Mouse (Mus musculus) neural tube, embryonic 11.5 days (tissue): ENCODE measurements at regions not wholly inside any gene's neighbourhood (a gene's known extent, or its start where the extent isn't known, plus 50 kb on each side); places are given as distances from the start of the nearest gene placed in this dataset.

Source experiments
- ATAC-seq: fragments of 200-750 bp; cut with Nextera tagmentation; 2 replicates; pipeline ENCODE4 v1.8.0; 2017; ENCODE audit warnings: moderate number of reproducible peaks, mild to moderate bottlenecking, moderate TSS enrichment, moderate library complexity; ENCODE audit not compliant: insufficient read depth, low FRiP score, low TSS enrichment
- DNase-seq: peaks from one replicate; pipeline ENCODE4 v3.0.0-alpha.2; 2015; ENCODE audit warnings: low spot score
- H3K27ac ChIP-seq: fragments of 300-500 bp; sonication (generic); 2 replicates; pipeline ENCODE4 v1.5.1; 2014; ENCODE audit warnings: low read depth, mild to moderate bottlenecking, low read length
- H3K27me3 ChIP-seq: fragments of 300-500 bp; sonication (generic); 2 replicates; pipeline ENCODE4 v1.6.1; 2014; ENCODE audit warnings: mild to moderate bottlenecking, low read length, mixed read lengths; ENCODE audit not compliant: control insufficient read depth, insufficient read depth
- H3K36me3 ChIP-seq: fragments of 300-500 bp; sonication (generic); 2 replicates; pipeline ENCODE4 v1.6.1; 2014; ENCODE audit warnings: mild to moderate bottlenecking, low read length, moderate library complexity, mixed read lengths; ENCODE audit not compliant: control insufficient read depth, insufficient read depth
- H3K4me1 ChIP-seq: fragments of 300-500 bp; sonication (generic); 2 replicates; pipeline ENCODE4 v1.6.1; 2014; ENCODE audit warnings: low read length, mixed read lengths; ENCODE audit not compliant: control insufficient read depth, insufficient read depth
- H3K4me2 ChIP-seq: fragments of 300-500 bp; sonication (generic); 2 replicates; pipeline ENCODE4 v1.6.1; 2014; ENCODE audit warnings: low read depth, mild to moderate bottlenecking, moderate library complexity
- H3K4me3 ChIP-seq: fragments of 300-500 bp; sonication (generic); 2 replicates; pipeline ENCODE4 v1.5.1; 2014; ENCODE audit warnings: low read depth, low read length
- H3K9ac ChIP-seq: fragments of 300-500 bp; sonication (generic); 2 replicates; pipeline ENCODE4 v1.6.1; 2014; ENCODE audit warnings: mild to moderate bottlenecking, low read length
- H3K9me3 ChIP-seq: fragments of 300-500 bp; sonication (generic); 2 replicates; pipeline ENCODE4 v1.6.1; 2016; ENCODE audit warnings: low read length; ENCODE audit not compliant: control insufficient read depth
- WGBS: fragments of 180-500 bp; shearing (Covaris S2); extraction: QIAGEN DNeasy Blood & Tissue Kit; methylation state at CpG from one replicate; pipeline ENCODE4 v1.1.7; 2014; 5-methylcytosine and 5-hydroxymethylcytosine counted together

DNA sequence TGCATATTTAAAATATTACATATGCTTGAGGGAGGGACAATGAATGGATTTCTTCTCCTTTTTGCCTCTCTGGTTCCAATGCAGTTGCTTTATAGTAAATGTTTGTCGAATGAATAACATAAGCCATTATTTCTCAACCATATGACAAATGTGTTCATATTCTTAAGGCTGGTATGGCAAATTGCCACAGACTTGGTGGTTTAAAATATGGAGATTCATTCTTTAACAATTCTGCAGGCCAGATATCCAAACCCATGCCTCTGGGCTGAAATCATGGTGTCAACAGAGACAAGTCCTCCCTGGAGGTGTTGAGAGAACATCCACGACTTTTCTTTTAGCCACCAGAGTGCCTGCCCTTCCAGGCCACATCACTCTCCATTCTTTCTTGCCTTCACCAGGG lies 193.4 kb downstream of the Ttc8 start:
- 83% methylated on average over 2 of the region's 2 CpGs for WGBS
- ATAC-seq: no peak
- H3K9me3 ChIP-seq: no peaks in the 10 kb centered on the region; the same call in 1 of the 2 replicates
- H3K27me3 ChIP-seq: no peaks in the 10 kb centered on the region
- no peaks in the 10 kb centered on the region for H3K4me1 ChIP-seq
- no peak for DNase-seq
- H3K4me2 ChIP-seq: no peak overlapping the region
- no peak overlapping the region for H3K9ac ChIP-seq
- H3K27ac ChIP-seq: no peak overlapping the region
- no peaks in the 10 kb centered on the region for H3K36me3 ChIP-seq
- H3K4me3 ChIP-seq: no peak overlapping the region

DNA sequence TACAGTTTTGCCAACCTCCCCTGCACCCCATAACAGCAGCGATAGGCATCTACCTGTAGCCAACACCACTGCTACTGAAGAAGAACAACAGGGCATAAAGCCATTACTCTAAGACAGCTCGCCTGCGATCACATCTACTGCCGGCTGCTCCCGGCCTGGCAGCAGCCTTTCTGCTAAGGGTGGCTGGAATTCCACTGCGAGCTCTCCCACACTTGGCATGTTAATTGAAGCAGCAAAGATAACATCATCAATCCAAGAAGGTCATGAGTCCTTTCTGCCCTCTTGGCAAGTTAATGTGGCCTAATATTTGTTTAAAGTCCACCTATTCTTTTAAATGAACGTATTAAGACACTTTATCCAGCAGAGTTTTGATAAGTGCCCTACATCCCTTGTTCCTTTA lies 196.1 kb downstream of the Ttc8 start:
- Histone ChIP-seq H3K9me3 (no peaks in the 10 kb centered on the region; the same call in 1 of the 2 replicates), H3K27me3 (no peaks in the 10 kb centered on the region), H3K9ac (no peak overlapping the region), H3K4me2 (no peak overlapping the region), H3K4me1 (no peaks in the 10 kb centered on the region), H3K27ac (no peak overlapping the region), H3K36me3 (no peaks in the 10 kb centered on the region), H3K4me3 (no peak overlapping the region)
- no peak for DNase-seq
- 51% methylated on average over 7 of the region's 7 CpGs for WGBS
- ATAC-seq: no peak

- no peak for DNase-seq
- 91% methylated on average over 12 of the region's 12 CpGs for WGBS
- H3K27me3 ChIP-seq: no peaks in the 10 kb centered on the region
- H3K9me3 ChIP-seq: no peaks in the 10 kb centered on the region; the same call in 1 of the 2 replicates
- no peak overlapping the region for H3K4me3 ChIP-seq
- no peak overlapping the region for H3K4me2 ChIP-seq
- H3K4me1 ChIP-seq: no peaks in the 10 kb centered on the region
- H3K9ac ChIP-seq: no peak overlapping the region
- no peak for ATAC-seq
- H3K27ac ChIP-seq: no peak overlapping the region
- H3K36me3 ChIP-seq: no peaks in the 10 kb centered on the region
Measured at GRCm38 (mm10) chr12:99118381-99119115, 198.2 kb downstream of the Ttc8 start.

GRCm38 (mm10) chr12:99119966-99120365 lies 199.6 kb downstream of the Ttc8 start:
- ATAC-seq (no peak), DNase-seq (no peak)
- H3K9me3 ChIP-seq: no peaks in the 10 kb centered on the region; the same call in 1 of the 2 replicates
- H3K27ac ChIP-seq: no peak overlapping the region
- WGBS: 85% methylated on average over 9 of the region's 9 CpGs
- no peak overlapping the region for H3K9ac ChIP-seq
- H3K4me1 ChIP-seq: no peaks in the 10 kb centered on the region
- no peak overlapping the region for H3K4me2 ChIP-seq
- H3K4me3 ChIP-seq: no peak overlapping the region
- no peaks in the 10 kb centered on the region for H3K27me3 ChIP-seq
- no peaks in the 10 kb centered on the region for H3K36me3 ChIP-seq

DNA sequence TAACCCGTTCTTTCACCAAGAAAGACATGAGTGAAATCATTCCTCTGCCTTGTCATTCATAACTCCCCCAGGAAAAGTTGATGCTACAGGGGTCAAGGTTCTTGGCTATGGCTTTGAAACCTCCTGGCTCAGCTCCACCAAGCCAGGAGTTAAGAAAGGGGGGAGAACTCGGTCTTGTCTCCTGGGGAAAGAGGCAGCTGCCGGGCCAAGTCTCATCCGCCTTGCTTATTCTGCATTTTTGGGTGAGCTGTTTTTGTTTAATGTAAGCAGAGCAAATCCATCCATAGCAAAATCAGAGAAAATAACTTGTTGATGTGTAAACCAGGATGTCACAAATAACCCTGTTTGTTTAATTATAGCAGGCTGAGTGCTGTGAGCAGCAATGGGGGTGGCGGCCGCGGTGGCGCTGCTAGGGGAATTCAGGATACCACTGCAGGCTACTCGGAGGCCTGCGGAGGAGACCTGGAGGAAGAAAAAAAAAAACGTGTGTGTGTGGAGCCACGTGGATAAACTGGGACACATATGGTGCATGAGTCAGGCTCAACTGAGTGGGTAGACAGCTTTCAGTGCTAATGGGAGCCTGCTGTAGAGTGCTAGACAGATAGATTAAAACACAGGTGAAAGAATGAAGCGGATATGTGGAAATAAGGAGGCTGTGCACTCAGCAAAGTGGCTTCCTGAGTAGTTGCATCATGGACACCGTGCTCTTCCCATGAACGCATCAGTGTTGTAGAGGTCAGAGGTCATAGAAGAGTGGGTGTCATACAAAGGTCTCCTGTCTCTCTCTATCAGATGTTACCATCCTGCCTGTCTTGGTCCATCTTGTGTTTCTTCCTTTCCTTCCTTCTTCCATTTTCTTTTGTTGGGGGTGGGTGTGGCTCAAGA lies 203.5 kb downstream of the Ttc8 start:
- Histone ChIP-seq H3K27ac (no peak overlapping the region), H3K4me1 (no peaks in the 10 kb centered on the region), H3K9ac (no peak overlapping the region), H3K27me3 (no peaks in the 10 kb centered on the region), H3K4me3 (no peak overlapping the region), H3K36me3 (no peaks in the 10 kb centered on the region), H3K9me3 (no peaks in the 10 kb centered on the region), H3K4me2 (no peak overlapping the region)
- ATAC-seq (no peak), DNase-seq (no peak)
- 79% methylated on average over 15 of the region's 15 CpGs for WGBS

DNA sequence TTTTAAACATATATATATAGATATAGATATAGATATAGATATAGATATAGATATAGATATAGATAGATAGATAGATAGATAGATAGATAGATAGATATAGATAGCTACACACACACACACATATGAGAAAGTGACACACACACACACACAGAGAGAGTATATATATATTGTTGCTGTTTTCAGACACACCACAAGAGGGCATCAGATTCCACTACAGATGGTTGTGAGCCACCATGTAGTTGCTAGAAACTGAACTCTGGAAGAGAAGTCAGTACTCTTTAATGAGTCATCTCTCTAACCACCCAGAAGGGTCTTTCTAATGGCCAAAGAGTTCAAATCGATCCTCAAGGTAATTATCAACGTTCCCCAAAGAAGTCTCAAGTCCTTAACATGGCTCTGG lies 205.8 kb downstream of the Ttc8 start:
- ATAC-seq: no peak
- no peaks in the 10 kb centered on the region for H3K4me1 ChIP-seq

More for the DNA sequence above, 205.8 kb downstream of the Ttc8 start:
- no peaks in the 10 kb centered on the region for H3K9me3 ChIP-seq
- H3K27me3 ChIP-seq: no peaks in the 10 kb centered on the region
- WGBS: 93% methylated on average over 2 of the region's 2 CpGs
- H3K36me3 ChIP-seq: no peaks in the 10 kb centered on the region
- no peak overlapping the region for H3K9ac ChIP-seq
- H3K4me3 ChIP-seq: no peak overlapping the region
- no peak for DNase-seq
- H3K4me2 ChIP-seq: no peak overlapping the region
- no peak overlapping the region for H3K27ac ChIP-seq
